In genomic region chr9:95540487-95540886, GRCm38 (mm10) we compare ENCODE assay signal across 9 mouse cellular contexts. TPM values are rescaled to one million over a fixed set of nuclear protein-coding genes. Genes with fewer than 3 reads are reported as not detected.
DNase-seq lines count a peak whose midpoint lies in the region; ATAC-seq lines count a peak whose summit lies in the region.
"Had no signal": no experiment of that assay in that cellular context is flagged by ENCODE, and none has a peak within 500 bp of the region (broad histone marks: within the 10 kb centered on the region; RNA-seq: fewer than 3 reads in every experiment).

No protein-coding gene starts in this region.

- H3K4me1 ChIP-seq in forebrain, embryonic 11.5 days (replicated peaks; ENCODE audit: control insufficient read depth, insufficient read depth, low read length): no peaks in the 10 kb centered on the region
- H3K4me1 ChIP-seq in forebrain, embryonic 14.5 days (ENCODE audit: control insufficient read depth, insufficient read depth, low read length): no peaks in the 10 kb centered on the region

- H3K27ac ChIP-seq in forebrain, embryonic 11.5 days (ENCODE audit: low read depth, low read length): no peak overlapping the region
- no peak overlapping the region for H3K27ac ChIP-seq in forebrain, embryonic 14.5 days (ENCODE audit: low read depth, low read length)
- H3K27ac ChIP-seq: hindbrain, embryonic 15.5 days had no signal

- no peaks in the 10 kb centered on the region for H3K36me3 ChIP-seq in forebrain, embryonic 11.5 days (ENCODE audit: control insufficient read depth, insufficient read depth, low read length)
- no peaks in the 10 kb centered on the region for H3K36me3 ChIP-seq in forebrain, embryonic 14.5 days (ENCODE audit: control insufficient read depth, insufficient read depth, low read length)
- H3K36me3 ChIP-seq: hindbrain, embryonic 15.5 days had no signal

- ATAC-seq in forebrain, embryonic 11.5 days (replicated peaks; ENCODE audit: low FRiP score): no peak; the same call in 1 of the 2 replicates
- no peak; the same call in 1 of the 2 replicates for ATAC-seq in forebrain, embryonic 14.5 days

- no peak overlapping the region for H3K4me2 ChIP-seq in forebrain, embryonic 11.5 days (ENCODE audit: low read depth, low read length, severe bottlenecking)
- no peak overlapping the region for H3K4me2 ChIP-seq in forebrain, embryonic 14.5 days (ENCODE audit: low read length)
- H3K4me2 ChIP-seq: hindbrain, embryonic 15.5 days had no signal

- H3K9me3 ChIP-seq in forebrain, embryonic 11.5 days (ENCODE audit: control insufficient read depth, low read length): no peaks in the 10 kb centered on the region
- H3K9me3 ChIP-seq in forebrain, embryonic 14.5 days (replicated peaks; ENCODE audit: control insufficient read depth, low read length): no peaks in the 10 kb centered on the region
- H3K9me3 ChIP-seq: hindbrain, embryonic 15.5 days had no signal

- no peak overlapping the region for H3K4me3 ChIP-seq in forebrain, embryonic 11.5 days (ENCODE audit: low read depth, low read length)
- H3K4me3 ChIP-seq in forebrain, embryonic 14.5 days (ENCODE audit: low read depth, low read length): no peak overlapping the region
- H3K4me3 ChIP-seq: hindbrain, embryonic 15.5 days had no signal

- 60% methylated on average over 4 of the region's 4 CpGs for WGBS in forebrain, embryonic 11.5 days
- 71% methylated on average over 4 of the region's 4 CpGs for WGBS in forebrain, embryonic 14.5 days

- H3K9ac ChIP-seq in forebrain, embryonic 11.5 days (ENCODE audit: low read length): no peak overlapping the region
- no peak overlapping the region for H3K9ac ChIP-seq in forebrain, embryonic 14.5 days (ENCODE audit: low read length)
- H3K9ac ChIP-seq: hindbrain, embryonic 15.5 days had no signal

- peak; percentile 72 for DNase-seq in forebrain, embryonic 11.5 days (ENCODE audit: low spot score)
- no peak for DNase-seq in forebrain, embryonic 14.5 days (ENCODE audit: low spot score)
- DNase-seq in right cerebral cortex, postnatal 4 days: peak; percentile 37
- no peak for DNase-seq in right cerebral cortex, postnatal 14 days
- DNase-seq in cerebellum, postnatal 14 days: peak; percentile 65 to 81
- peak; percentile 56 to 66 for DNase-seq in kidney, adult 8-10 months
- peak; percentile 41 to 54 for DNase-seq in lung, postnatal 4 days
- peak; percentile 29 to 35 for DNase-seq in thymus, postnatal 36 days

- no peaks in the 10 kb centered on the region for H3K27me3 ChIP-seq in forebrain, embryonic 11.5 days (ENCODE audit: control insufficient read depth, insufficient read depth, low read length)
- H3K27me3 ChIP-seq in forebrain, embryonic 14.5 days (replicated peaks; ENCODE audit: control insufficient read depth, insufficient read depth, low read length): no peaks in the 10 kb centered on the region
- H3K27me3 ChIP-seq: hindbrain, embryonic 15.5 days had no signal

RNA-seq across cellular contexts. Expression of gene Paqr9, which starts 19.0 kb away (rescaled TPM):
- 0.27 and 0.41 TPM in 2 replicates for polyA plus RNA-seq in forebrain, embryonic 11.5 days (2014; fragmentation: Nextera tagmentation; extraction: Ambion mirVana)
- 1.9 and 3.1 TPM in 2 replicates for polyA plus RNA-seq in forebrain, embryonic 14.5 days (2014; fragmentation: Nextera tagmentation; extraction: Ambion mirVana)

RNA-seq across cellular contexts. Expression of gene U2surp, which starts 28.7 kb away (rescaled TPM):
- 130 and 159 TPM in 2 replicates for polyA plus RNA-seq in forebrain, embryonic 11.5 days (2014; fragmentation: Nextera tagmentation; extraction: Ambion mirVana)
- polyA plus RNA-seq in forebrain, embryonic 14.5 days (2014; fragmentation: Nextera tagmentation; extraction: Ambion mirVana): 129 and 132 TPM in 2 replicates

Comparison
In these comparisons a context has a peak if more than half of its experiments do, and no peak if none do; other contexts are left out.
1. DNase-seq: peak in forebrain, embryonic 11.5 days (single experiment), right cerebral cortex, postnatal 4 days (single experiment), cerebellum, postnatal 14 days (2 of 2), kidney, adult 8-10 months (2 of 2), lung, postnatal 4 days (2 of 2) and thymus, postnatal 36 days (2 of 2); none in forebrain, embryonic 14.5 days (single experiment) and right cerebral cortex, postnatal 14 days (single experiment).